Mouse (Mus musculus): ENCODE results near the gene Ptp4a2. TPM values are rescaled to one million over a fixed set of nuclear protein-coding genes. Genes with fewer than 3 reads are reported as not detected.

The Ptp4a2 gene
- total and polyA plus RNA-seq, 3 experiments = 118 to 619 (median 119) TPM

GRCm38 (mm10) chr4:129882555-129883293, 71.7 kb downstream of the Ptp4a2 start:
- peak overlapping the region; percentile 65 for H3K9ac ChIP-seq (ENCODE audit: control insufficient read depth, low read depth, low read length, poor library complexity, severe bottlenecking)
- DNase-seq (ENCODE audit: low read depth, low spot score) = peak; percentile 93
- TF ChIP-seq MEF2A (IDR thresholded peaks at IDR 0.05; ENCODE audit: extremely low read depth, insufficient replicate concordance, low read depth, low read length, poor library complexity, severe bottlenecking) = no peak
- peak; percentile 67; the same call in 1 of the 2 replicates for TF ChIP-seq NELFE (IDR thresholded peaks at IDR 0.05; ENCODE audit: low read depth, low read length)
- no peak for TF ChIP-seq UBTF (IDR thresholded peaks at IDR 0.05; ENCODE audit: borderline replicate concordance, insufficient read depth, low read depth, low read length)
- TF ChIP-seq CHD1 (IDR thresholded peaks at IDR 0.05; ENCODE audit: low read depth, low read length) = no peak
- TF ChIP-seq CHD2 (IDR thresholded peaks at IDR 0.05; ENCODE audit: low read length) = no peak; the same call in 1 of the 2 replicates
- TF ChIP-seq SIN3A (IDR thresholded peaks at IDR 0.05; ENCODE audit: low read length) = peak; percentile 97
- TF ChIP-seq ELF1 (IDR thresholded peaks at IDR 0.05; ENCODE audit: low read depth, low read length) = peak; percentile 60
- TF ChIP-seq USF1 (IDR thresholded peaks at IDR 0.05; ENCODE audit: low read depth, low read length) = peak; percentile 20; the same call in 1 of the 2 replicates
- TF ChIP-seq POLR2A (IDR thresholded peaks at IDR 0.05; ENCODE audit: control insufficient read depth in 1 of 2, insufficient read depth in 1 of 2, low read depth in 1 of 2, low read length in 2 of 2, poor library complexity in 1 of 2) = peak; percentile 45 to 72; a peak in 3 of 4 replicates
- TF ChIP-seq ZMIZ1 (IDR thresholded peaks at IDR 0.05; ENCODE audit: low read depth, low read length) = peak; percentile 35; the same call in 1 of the 2 replicates
- no peak for TF ChIP-seq RCOR1 (IDR thresholded peaks at IDR 0.05; ENCODE audit: low read depth, low read length)
- TF ChIP-seq TBP (IDR thresholded peaks at IDR 0.05; ENCODE audit: low read depth, low read length) = peak; percentile 80
- 0 out of 2 replicates have a peak, but pooled peaks have one; percentile 21 for TF ChIP-seq MYC (IDR thresholded peaks at IDR 0.05; ENCODE audit: low read depth, low read length)
- TF ChIP-seq ZNF384 (IDR thresholded peaks at IDR 0.05; ENCODE audit: low read depth, low read length) = 0 out of 2 replicates have a peak, but pooled peaks have one; percentile 22
- TF ChIP-seq JUND (IDR thresholded peaks at IDR 0.05; ENCODE audit: low read depth, low read length) = no peak
- TF ChIP-seq MAZ (IDR thresholded peaks at IDR 0.05; ENCODE audit: low read depth, low read length) = peak; percentile 70; the same call in 1 of the 2 replicates
- no peak for TF ChIP-seq GATA1 (IDR thresholded peaks at IDR 0.05; ENCODE audit: low read depth, low read length)
- TF ChIP-seq EP300 (IDR thresholded peaks at IDR 0.05; ENCODE audit: low read depth in 1 of 2, low read length in 2 of 2) = peak in 1 of 2 experiments; percentile 39; a peak in 1 of 4 replicates
- no peak for TF ChIP-seq POLR2AphosphoS5 (IDR thresholded peaks at IDR 0.05; ENCODE audit: borderline replicate concordance, low read depth, low read length)
- TF ChIP-seq ETS1 (IDR thresholded peaks at IDR 0.05; ENCODE audit: low read depth, low read length) = no peak; the same call in 1 of the 2 replicates
- 0 out of 2 replicates have a peak, but pooled peaks have one; percentile 11 for TF ChIP-seq NRF1 (IDR thresholded peaks at IDR 0.05; ENCODE audit: insufficient read depth, low read depth, low read length, poor library complexity, severe bottlenecking)
- no peak for TF ChIP-seq RAD21 (IDR thresholded peaks at IDR 0.05; ENCODE audit: low read depth, low read length)
- no peak for TF ChIP-seq CTCF (IDR thresholded peaks at IDR 0.05 in 2 of 3, conservative IDR thresholded peaks at IDR 0.05 in 1 of 3; ENCODE audit: control insufficient read depth in 1 of 3, insufficient read depth in 1 of 3, low read depth in 2 of 3, low read length in 3 of 3, poor library complexity in 1 of 3, severe bottlenecking in 1 of 3)
- TF ChIP-seq BHLHE40 (IDR thresholded peaks at IDR 0.05; ENCODE audit: borderline replicate concordance, low read depth, low read length) = no peak
- no peak for TF ChIP-seq MAX (IDR thresholded peaks at IDR 0.05; ENCODE audit: low read length)
- TF ChIP-seq TCF12 (IDR thresholded peaks at IDR 0.05; ENCODE audit: low read depth, low read length) = peak; percentile 64
- peak; percentile 86 for TF ChIP-seq HCFC1 (IDR thresholded peaks at IDR 0.05; ENCODE audit: low read depth, low read length)
- no peak for TF ChIP-seq USF2 (IDR thresholded peaks at IDR 0.05; ENCODE audit: borderline replicate concordance in 1 of 2, insufficient read depth in 1 of 2, low read depth in 1 of 2, low read length in 2 of 2)
- peak; percentile 88 for TF ChIP-seq MXI1 (IDR thresholded peaks at IDR 0.05; ENCODE audit: low read depth, low read length)
- no peak for TF ChIP-seq MYB (IDR thresholded peaks at IDR 0.05; ENCODE audit: low read depth, low read length)
- 0 out of 2 replicates have a peak, but pooled peaks have one; percentile 3 for TF ChIP-seq ZKSCAN1 (IDR thresholded peaks at IDR 0.05; ENCODE audit: low read depth, low read length)
- no peak for TF ChIP-seq E2F4 (IDR thresholded peaks at IDR 0.05; ENCODE audit: borderline replicate concordance, low read depth, low read length)
- TF ChIP-seq SMC3 (IDR thresholded peaks at IDR 0.05; ENCODE audit: low read depth, low read length) = peak; percentile 9; the same call in 1 of the 2 replicates
- no peak; the same call in 1 of the 2 replicates for TF ChIP-seq MAFK (IDR thresholded peaks at IDR 0.05; ENCODE audit: borderline replicate concordance, low read depth, low read length)
- peak; percentile 47; the same call in 1 of the 2 replicates for TF ChIP-seq POLR2AphosphoS2 (IDR thresholded peaks at IDR 0.05; ENCODE audit: low read length)

More at GRCm38 (mm10) chr4:129882555-129883293, 71.7 kb downstream of the Ptp4a2 start:
- peaks cover 3 to 10% of the 10 kb centered on the region in 2 experiments for H3K4me1 ChIP-seq (ENCODE audit: control insufficient read depth in 1 of 2, insufficient read depth in 2 of 2, low read length in 2 of 2)
- H3K27ac ChIP-seq (ENCODE audit: control insufficient read depth, low read depth, low read length) = peak overlapping the region; percentile 84
- H3K79me2 ChIP-seq (ENCODE audit: control insufficient read depth, insufficient read depth, low read length, poor library complexity) = no peaks in the 10 kb centered on the region; the same call in 1 of the 2 replicates
- no peaks in the 10 kb centered on the region for H3K27me3 ChIP-seq (ENCODE audit: control insufficient read depth in 1 of 2, insufficient read depth in 2 of 2, low read length in 2 of 2)
- peaks cover 0 to 2% of the 10 kb centered on the region in 2 experiments; a peak in 1 of 4 replicates for H3K36me3 ChIP-seq (ENCODE audit: control insufficient read depth in 1 of 2, insufficient read depth in 2 of 2, low read length in 2 of 2)
- no peaks in the 10 kb centered on the region for H3K9me3 ChIP-seq (replicated peaks; ENCODE audit: insufficient read depth, low read length)
- H3K4me3 ChIP-seq (ENCODE audit: control insufficient read depth in 1 of 2, insufficient read depth in 1 of 2, low read depth in 2 of 2, low read length in 2 of 2) = peak overlapping the region; percentile 52 to 94
